Mouse (Mus musculus) right cerebral cortex, postnatal 25 days (tissue): ENCODE results near the gene Il17a.
"Not testable (repeated sequence)": the region's sequence is repeated elsewhere in the genome, so short reads cannot be mapped to it uniquely, and the experiment has no call there.

Source experiments
- DNase-seq: peaks from one replicate; pipeline ENCODE4 v3.0.0; 2022

Il17a gene

GRCm38 (mm10) chr1:20730903-20731302, at the start of gene Il17a:
Gene Il17a (plus strand): TSS chr1:20730905.
- no peak for DNase-seq

- no peak for DNase-seq
These were observed 47.9 kb upstream of the Il17a start for GRCm38 (mm10) chr1:20682849-20683248.

GRCm38 (mm10) chr1:20683386-20683785, 47.3 kb upstream of the Il17a start:
- DNase-seq, result no peak

DNA sequence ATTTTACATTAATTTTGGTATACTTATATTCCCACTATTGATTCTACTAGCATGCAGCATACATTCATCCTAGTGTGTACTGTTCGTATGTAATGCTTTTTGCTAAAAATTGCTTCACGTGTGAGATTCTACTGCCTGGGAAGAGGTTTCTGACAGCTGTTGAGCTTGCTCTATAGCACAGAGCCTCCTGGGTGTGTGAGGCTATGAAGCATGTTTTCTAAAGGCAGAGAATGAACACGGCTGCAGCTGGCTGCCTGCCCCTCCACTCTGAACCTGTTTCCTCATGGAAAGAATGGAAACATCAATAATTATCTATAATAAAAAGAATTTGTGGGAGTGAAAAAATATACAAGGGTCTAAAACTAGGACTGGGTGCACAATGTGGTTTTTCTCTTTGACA, 46.9 kb upstream of the Il17a start:
- no peak for DNase-seq

DNA sequence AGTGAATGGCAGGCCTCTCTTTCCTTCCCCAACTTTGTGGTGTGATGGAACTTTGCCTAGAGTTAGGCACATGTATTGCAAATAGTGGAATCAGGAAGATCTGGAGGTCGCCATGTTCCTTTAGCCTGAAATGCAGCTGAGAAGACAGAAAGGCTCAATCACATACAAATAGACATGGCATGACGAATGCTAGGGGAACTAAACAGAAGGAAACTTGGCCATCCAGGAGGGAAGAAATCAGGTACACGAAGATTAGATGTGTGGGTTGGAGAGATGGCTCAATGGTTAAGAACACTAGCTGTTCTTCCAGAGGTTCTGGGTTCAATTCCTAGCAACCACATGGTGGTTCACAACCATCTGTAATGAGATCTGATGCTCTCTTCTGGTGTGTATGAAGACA, 46.3 kb upstream of the Il17a start:
- DNase-seq, result no peak

- no peak for DNase-seq
These were observed 45.3 kb upstream of the Il17a start for GRCm38 (mm10) chr1:20685393-20685792.

GRCm38 (mm10) chr1:20685907-20686306, 44.8 kb upstream of the Il17a start:
- DNase-seq, result no peak

DNA sequence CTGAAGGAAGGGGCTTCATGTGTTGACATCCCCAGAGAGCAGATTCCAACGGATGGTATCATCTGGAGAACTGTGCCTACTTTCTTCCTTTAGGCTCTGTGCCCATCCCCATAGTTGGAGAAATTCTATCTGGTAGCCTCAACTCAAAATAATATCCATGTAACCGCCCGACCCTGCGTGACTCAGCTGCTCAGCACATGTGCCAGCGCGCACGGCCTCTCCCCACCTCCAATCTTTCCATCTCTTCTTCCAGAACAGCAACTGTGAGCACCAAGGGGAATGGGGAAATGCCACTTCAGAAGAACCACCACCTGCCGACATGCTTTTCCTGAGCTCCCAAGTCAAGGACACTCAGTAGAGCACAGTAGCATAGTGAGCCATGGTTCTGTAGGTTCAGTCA, 39.4 kb upstream of the Il17a start:
- DNase-seq, result no peak

GRCm38 (mm10) chr1:20693634-20694313, 36.9 kb upstream of the Il17a start:
- DNase-seq, result no peak

- no peak for DNase-seq
These were observed 30.7 kb upstream of the Il17a start for GRCm38 (mm10) chr1:20700011-20700410.

GRCm38 (mm10) chr1:20736572-20736971, 5.9 kb downstream of the Il17a start:
- no peak for DNase-seq

DNA sequence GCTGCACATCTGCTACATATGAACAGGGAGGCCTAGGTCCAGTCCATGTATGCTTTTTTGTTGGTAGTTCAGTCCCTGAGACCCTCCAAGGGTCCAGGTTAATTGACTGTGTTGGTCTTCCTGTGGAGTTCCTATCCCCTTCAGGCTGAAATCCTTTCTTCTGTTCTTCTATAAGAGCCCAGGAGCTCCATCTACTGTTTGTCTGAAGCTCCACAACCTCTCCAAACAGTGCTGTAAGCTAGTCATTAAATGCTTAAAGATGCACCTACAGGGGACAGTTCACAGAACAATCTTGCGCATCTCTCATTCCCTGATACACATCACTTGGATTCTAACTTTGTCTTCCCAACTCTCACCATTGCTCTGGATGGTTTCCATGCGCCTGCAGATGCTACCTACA, 7.8 kb downstream of the Il17a start:
- DNase-seq, result no peak

GRCm38 (mm10) chr1:20740496-20740998, 9.8 kb downstream of the Il17a start:
- no peak for DNase-seq

GRCm38 (mm10) chr1:20754439-20754838, 23.7 kb downstream of the Il17a start:
- no peak for DNase-seq

DNA sequence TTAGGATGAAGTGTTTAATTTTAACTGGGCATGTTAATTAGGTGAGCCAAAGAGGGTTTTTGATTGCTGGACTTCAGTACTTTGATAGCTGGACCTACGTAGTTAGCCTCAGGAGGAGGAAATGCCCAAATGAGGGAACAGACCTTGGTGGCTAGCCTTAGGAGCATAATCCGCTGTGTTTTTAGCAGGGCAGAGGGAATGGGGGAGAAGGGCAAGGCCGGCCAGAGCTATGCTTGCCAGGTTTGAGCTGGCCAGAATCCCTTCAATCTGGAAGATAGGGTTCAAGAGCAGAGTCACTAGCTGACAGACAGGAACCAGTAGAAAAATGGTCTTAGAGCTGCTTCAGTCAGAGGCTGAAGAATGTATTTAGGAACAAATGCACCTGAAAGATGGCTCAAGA, 26.9 kb downstream of the Il17a start:
- DNase-seq, result no peak

DNA sequence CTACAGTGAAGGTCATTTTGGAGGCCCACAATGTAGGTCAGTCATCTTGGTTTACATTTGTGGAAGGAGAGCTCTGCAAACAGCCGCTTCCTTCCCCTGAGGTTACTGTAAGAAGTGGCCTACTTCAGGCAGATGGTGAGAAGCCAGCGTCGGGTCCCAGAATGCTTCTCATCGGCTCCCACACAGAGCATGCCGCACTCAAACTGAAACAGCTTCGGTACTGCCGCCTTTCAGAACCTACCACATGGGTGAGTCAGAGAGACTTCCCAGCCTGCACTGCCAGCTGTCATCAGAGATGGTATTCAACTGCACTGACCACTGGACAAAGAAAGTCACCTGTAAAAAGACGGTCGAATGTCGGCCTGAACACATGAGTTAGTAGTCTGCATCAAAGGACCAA, 29.1 kb downstream of the Il17a start:
- peak; percentile 38 for DNase-seq

DNA sequence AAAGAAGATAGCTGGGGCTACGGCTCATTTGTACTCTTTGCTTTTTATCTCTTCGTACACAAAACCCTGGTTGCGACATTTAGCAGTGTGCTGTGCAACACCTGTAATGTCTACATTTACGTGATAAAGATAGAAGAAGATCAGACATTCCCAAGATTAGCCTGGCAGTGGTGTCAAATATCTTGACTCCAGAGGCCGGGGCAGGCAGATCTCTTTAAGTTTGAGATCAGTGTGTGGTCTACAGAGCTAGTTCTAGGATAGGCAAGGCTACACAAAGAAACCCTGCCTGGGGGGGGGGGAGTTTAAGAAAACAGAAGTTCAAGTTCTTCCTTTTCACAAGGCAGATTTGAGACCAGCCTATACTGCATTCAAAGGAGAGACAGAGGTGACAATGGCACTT, 29.6 kb downstream of the Il17a start:
- DNase-seq, result no peak

- no peak for DNase-seq
These were observed 30.7 kb downstream of the Il17a start for GRCm38 (mm10) chr1:20761411-20761810.

- no peak for DNase-seq
These were observed 35.8 kb downstream of the Il17a start for GRCm38 (mm10) chr1:20766526-20766925.

DNA sequence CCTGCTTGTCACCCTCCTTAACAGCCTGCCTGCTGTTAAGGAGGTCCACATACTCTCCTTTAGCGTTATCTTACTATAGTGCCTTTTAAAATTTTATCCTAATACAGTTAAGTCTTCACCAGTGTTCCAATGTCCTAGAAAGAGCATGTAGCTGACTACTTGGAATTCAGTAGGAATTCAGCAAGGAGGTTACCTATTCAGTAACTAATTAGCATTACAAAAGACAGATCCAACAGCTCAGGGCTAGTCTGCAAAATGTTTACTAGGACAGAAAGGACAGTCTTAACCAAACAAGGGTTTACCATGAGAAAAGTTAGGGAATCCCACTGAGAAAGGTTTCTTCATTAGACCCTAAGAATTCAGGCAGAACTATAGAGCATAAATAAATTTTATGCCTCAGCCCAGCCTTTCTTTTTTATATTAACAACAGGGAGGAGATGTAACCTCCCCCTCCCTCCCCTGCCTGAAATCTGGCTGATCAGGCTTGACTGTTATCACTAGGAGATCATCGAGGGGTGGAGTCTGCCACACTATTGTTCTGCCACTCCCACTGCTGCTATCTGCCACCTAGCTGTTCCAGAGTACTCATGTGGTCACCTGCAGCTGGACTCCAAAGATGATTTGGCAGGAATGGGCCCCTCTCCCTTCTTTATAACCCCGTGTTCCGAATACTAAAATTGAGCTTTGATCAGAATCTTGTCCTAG, 43.5 kb downstream of the Il17a start:
- DNase-seq, result not testable (repeated sequence)

DNA sequence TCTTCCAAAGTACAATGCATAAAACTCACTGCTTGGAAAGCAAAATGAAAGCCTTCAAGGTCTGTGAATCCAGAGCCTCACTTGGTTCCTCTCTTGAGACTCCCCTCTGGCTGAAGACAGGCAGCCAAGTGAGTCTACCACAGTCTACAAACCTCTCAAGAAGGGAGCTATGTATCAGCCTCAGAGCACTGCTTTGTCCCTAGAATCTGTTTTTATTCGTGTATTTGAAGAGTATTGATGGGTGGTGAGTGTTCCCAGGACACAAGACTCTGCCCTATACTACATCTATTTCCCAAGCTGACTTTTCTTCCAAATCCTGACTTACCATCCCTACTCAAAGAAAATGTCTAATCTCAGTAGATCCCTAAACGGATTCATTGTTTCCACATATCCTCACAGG, 47.7 kb downstream of the Il17a start:
- DNase-seq, result no peak
